In the genomic region with DNA sequence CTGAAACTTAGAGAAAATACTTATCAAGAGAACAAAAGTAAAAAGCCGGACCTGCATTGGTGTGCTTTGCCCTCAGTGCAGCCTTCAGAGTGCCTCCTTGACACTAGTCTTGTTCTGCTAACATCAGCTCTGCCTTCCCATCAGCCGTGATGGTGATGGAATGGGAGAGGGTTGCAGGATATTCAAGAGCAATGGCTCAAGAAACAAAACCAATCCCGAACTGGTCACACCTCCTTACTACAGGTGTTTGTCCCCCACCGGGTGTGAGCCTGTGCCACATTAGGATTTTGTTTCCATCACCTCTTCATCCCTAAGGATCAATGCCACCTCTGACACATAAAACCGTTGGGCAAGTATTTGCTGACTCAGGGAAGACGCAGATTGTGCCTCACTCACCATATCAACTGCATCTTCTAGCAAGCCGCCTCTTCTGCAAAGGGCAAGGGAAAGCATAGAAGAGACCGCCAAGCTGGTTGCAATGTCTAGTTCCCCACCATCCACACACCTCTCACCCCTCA, we compare ENCODE assay signal across 9 mouse cellular contexts. TPM values are rescaled to one million over a fixed set of nuclear protein-coding genes. Genes with fewer than 3 reads are reported as not detected.
DNase-seq lines count a peak whose midpoint lies in the region; ATAC-seq and TF ChIP-seq lines count a peak whose summit lies in the region.
"Had no signal": no experiment of that assay in that cellular context is flagged by ENCODE, and none has a peak within 500 bp of the region (broad histone marks: within the 10 kb centered on the region; RNA-seq: fewer than 3 reads in every experiment).

No protein-coding gene starts in this region.

- H3K79me2 ChIP-seq in CH12.LX (replicated peaks; ENCODE audit: control insufficient read depth, extremely low read depth, insufficient read depth, poor library complexity, severe bottlenecking), result no peaks in the 10 kb centered on the region

- WGBS in forebrain, embryonic 11.5 days, result 48% methylated on average over 8 of the region's 8 CpGs
- WGBS in limb, embryonic 13.5 days, result 48% methylated on average over 8 of the region's 8 CpGs
- WGBS in thymus, adult 2 months, result 72% methylated on average over 8 of the region's 8 CpGs
- WGBS in liver, postnatal 0 days (ENCODE audit: insufficient replicate concordance), result 46% methylated on average over 8 of the region's 8 CpGs

- no peaks in the 10 kb centered on the region for H3K27me3 ChIP-seq in CH12.LX (replicated peaks)
- peaks cover 25% of the 10 kb centered on the region; the same call in 1 of the 2 replicates for H3K27me3 ChIP-seq in forebrain, embryonic 11.5 days (ENCODE audit: control insufficient read depth, insufficient read depth, low read length)
- peaks cover 49% of the 10 kb centered on the region for H3K27me3 ChIP-seq in limb, embryonic 13.5 days
- H3K27me3 ChIP-seq in thymus, adult 2 months (ENCODE audit: control insufficient read depth, insufficient read depth, low read length), result peaks cover 4% of the 10 kb centered on the region; the same call in 1 of the 2 replicates
- peaks cover 25% of the 10 kb centered on the region for H3K27me3 ChIP-seq in liver, postnatal 0 days (ENCODE audit: insufficient read depth, low read length)

- TF ChIP-seq EP300 in CH12.LX (IDR thresholded peaks at IDR 0.05; ENCODE audit: low read length), result no peak
- TF ChIP-seq EP300 in liver, postnatal 0 days (IDR thresholded peaks at IDR 0.05; ENCODE audit: low read depth), result no peak

- H3K4me1 ChIP-seq in CH12.LX (ENCODE audit: control insufficient read depth in 1 of 2, insufficient read depth in 2 of 2), result no peaks in the 10 kb centered on the region
- peaks cover 4% of the 10 kb centered on the region for H3K4me1 ChIP-seq in forebrain, embryonic 11.5 days (replicated peaks; ENCODE audit: control insufficient read depth, insufficient read depth, low read length)
- peaks cover 20% of the 10 kb centered on the region for H3K4me1 ChIP-seq in limb, embryonic 13.5 days
- no peaks in the 10 kb centered on the region for H3K4me1 ChIP-seq in thymus, adult 2 months (replicated peaks; ENCODE audit: control insufficient read depth, insufficient read depth, low read length)
- peaks cover 2% of the 10 kb centered on the region; the same call in 1 of the 2 replicates for H3K4me1 ChIP-seq in liver, postnatal 0 days (ENCODE audit: insufficient read depth)

- no peak overlapping the region for H3K27ac ChIP-seq in gastrocnemius, adult 2 months
- H3K27ac ChIP-seq in CH12.LX (ENCODE audit: insufficient read depth, low read depth), result no peak overlapping the region
- no peak overlapping the region for H3K27ac ChIP-seq in forebrain, embryonic 11.5 days (ENCODE audit: low read depth, low read length)
- H3K27ac ChIP-seq in limb, embryonic 13.5 days, result no peak overlapping the region
- no peak overlapping the region for H3K27ac ChIP-seq in thymus, adult 2 months (ENCODE audit: control insufficient read depth, insufficient read depth, low read length)
- no peak overlapping the region for H3K27ac ChIP-seq in liver, postnatal 0 days (ENCODE audit: low read depth)
- H3K27ac ChIP-seq: macrophage had no signal

- TF ChIP-seq RAD21 in CH12.LX (IDR thresholded peaks at IDR 0.05; ENCODE audit: low read depth, low read length), result no peak

- ATAC-seq in forebrain, embryonic 11.5 days (replicated peaks; ENCODE audit: low FRiP score), result no peak
- ATAC-seq in limb, embryonic 13.5 days (ENCODE audit: low FRiP score, low read depth), result no peak
- ATAC-seq in liver, postnatal 0 days, result no peak

- dilution Hi-C loops in CH12.LX (cut with MboI; ENCODE audit: extremely low pct_ligation_motif_present, extremely low pct_unique_long_range_greater_than_20kb, low sequenced_read_pairs), result no loop called here

- no peaks in the 10 kb centered on the region for H3K9me3 ChIP-seq in CH12.LX (replicated peaks; ENCODE audit: low read length)
- H3K9me3 ChIP-seq in forebrain, embryonic 11.5 days (ENCODE audit: control insufficient read depth, low read length), result no peaks in the 10 kb centered on the region
- no peaks in the 10 kb centered on the region for H3K9me3 ChIP-seq in limb, embryonic 13.5 days
- no peaks in the 10 kb centered on the region for H3K9me3 ChIP-seq in liver, postnatal 0 days (ENCODE audit: low read length)

- H3K4me3 ChIP-seq in gastrocnemius, adult 2 months, result peak overlapping the region; percentile 64
- no peak overlapping the region for H3K4me3 ChIP-seq in CH12.LX (replicated peaks in 1 of 3; ENCODE audit: low read depth in 2 of 3, low read length in 2 of 3, poor library complexity in 1 of 3)
- H3K4me3 ChIP-seq in forebrain, embryonic 11.5 days (ENCODE audit: low read depth, low read length), result peak overlapping the region; percentile 45
- H3K4me3 ChIP-seq in limb, embryonic 13.5 days, result peak overlapping the region; percentile 51
- H3K4me3 ChIP-seq in thymus, adult 2 months (ENCODE audit: control insufficient read depth, insufficient read depth, low read length), result no peak overlapping the region
- H3K4me3 ChIP-seq in liver, postnatal 0 days (ENCODE audit: low read depth, low read length), result no peak overlapping the region

- H3K36me3 ChIP-seq in CH12.LX (replicated peaks in 1 of 2; ENCODE audit: control insufficient read depth in 1 of 2, insufficient read depth in 1 of 2, low read length in 1 of 2), result no peaks in the 10 kb centered on the region
- H3K36me3 ChIP-seq in forebrain, embryonic 11.5 days (ENCODE audit: control insufficient read depth, insufficient read depth, low read length), result no peaks in the 10 kb centered on the region
- no peaks in the 10 kb centered on the region for H3K36me3 ChIP-seq in limb, embryonic 13.5 days
- no peaks in the 10 kb centered on the region for H3K36me3 ChIP-seq in thymus, adult 2 months (ENCODE audit: control insufficient read depth, insufficient read depth, low read length)
- no peaks in the 10 kb centered on the region for H3K36me3 ChIP-seq in liver, postnatal 0 days (replicated peaks; ENCODE audit: insufficient read depth, low read length)

- DNase-seq in gastrocnemius, adult 2 months, result no peak
- no peak for DNase-seq in gastrocnemius, adult 18-20 months (ENCODE audit: low spot score)
- DNase-seq in CH12.LX (ENCODE audit: extremely low read depth), result no peak
- no peak for DNase-seq in forebrain, embryonic 11.5 days (ENCODE audit: low spot score)
- DNase-seq in thymus, adult 2 months, result no peak
- DNase-seq in liver, postnatal 0 days, result no peak
- no peak for DNase-seq in right cerebral cortex, adult 18-20 months

- no peak for TF ChIP-seq CTCF in gastrocnemius, adult 2 months (IDR thresholded peaks at IDR 0.05)
- no peak for TF ChIP-seq CTCF in CH12.LX (conservative IDR thresholded peaks at IDR 0.05 in 1 of 2, IDR thresholded peaks at IDR 0.05 in 1 of 2; ENCODE audit: low read depth in 2 of 2, low read length in 2 of 2)
- no peak for TF ChIP-seq CTCF in thymus, adult 2 months (IDR thresholded peaks at IDR 0.05; ENCODE audit: borderline replicate concordance, control insufficient read depth, extremely low read depth, insufficient read depth, low read length, poor library complexity)
- TF ChIP-seq CTCF in liver, postnatal 0 days (IDR thresholded peaks at IDR 0.05; ENCODE audit: low read depth), result no peak

- H3K4me2 ChIP-seq in CH12.LX (ENCODE audit: insufficient read depth, low read depth, poor library complexity, severe bottlenecking), result no peak overlapping the region
- no peak overlapping the region; the same call in 1 of the 2 replicates for H3K4me2 ChIP-seq in forebrain, embryonic 11.5 days (ENCODE audit: low read depth, low read length, severe bottlenecking)
- peak overlapping the region; percentile 93 for H3K4me2 ChIP-seq in limb, embryonic 13.5 days (replicated peaks)
- H3K4me2 ChIP-seq in liver, postnatal 0 days (ENCODE audit: low read depth, low read length), result no peak overlapping the region

- in situ Hi-C loops in CH12.LX (cut with MboI; ENCODE audit: low pct_ligation_motif_present, low pct_unique_long_range_greater_than_20kb, low sequenced_read_pairs), result no loop called here

- TF ChIP-seq POLR2A in CH12.LX (IDR thresholded peaks at IDR 0.05; ENCODE audit: low read depth, low read length), result no peak
- TF ChIP-seq POLR2A in thymus, adult 2 months (IDR thresholded peaks at IDR 0.05; ENCODE audit: control insufficient read depth, extremely low read depth, insufficient read depth, low read length, poor library complexity), result no peak

- intact Hi-C loops in gastrocnemius, adult 2 months (cut with DNase I), result no loop called here

- no peak overlapping the region for H3K9ac ChIP-seq in CH12.LX (ENCODE audit: insufficient read depth, low read depth)
- H3K9ac ChIP-seq in forebrain, embryonic 11.5 days (ENCODE audit: low read length), result no peak overlapping the region
- H3K9ac ChIP-seq in limb, embryonic 13.5 days, result 0 out of 2 replicates have a peak overlapping the region, but pooled peaks have one; percentile 66
- no peak overlapping the region for H3K9ac ChIP-seq in liver, postnatal 0 days (replicated peaks)

TF ChIP-seq in CH12.LX, 34 proteins besides CTCF, POLR2A, EP300 and RAD21:
- no peak for TF ChIP-seq CHD1 (IDR thresholded peaks at IDR 0.05; ENCODE audit: low read depth, low read length)
- TF ChIP-seq MAFK (IDR thresholded peaks at IDR 0.05; ENCODE audit: insufficient replicate concordance, low read length), result peak; percentile 57; the same call in 1 of the 2 replicates

RNA-seq across cellular contexts. Expression of gene Sv2b, which starts 1.4 kb away (rescaled TPM):
- under 1 TPM; 0.43 to 0.45 TPM for total RNA-seq in gastrocnemius, adult 2 months (2021)
- total RNA-seq in gastrocnemius, adult 18-20 months (2021), result under 1 TPM; 0.38 to 0.91 TPM
- total RNA-seq in CH12.LX (2012; rRNA removed) (not detected in 2 replicates), CH12.LX (2014; rRNA removed) (not detected in 2 replicates)
- polyA plus RNA-seq in CH12.LX (2012; ENCODE audit: insufficient read length, low read depth), result 0.04 TPM in 1 of 2 replicates, not detected in the other
- polyA plus RNA-seq in forebrain, embryonic 11.5 days (2014; fragmentation: Nextera tagmentation; extraction: Ambion mirVana), result 2.5 TPM in 2 replicates
- polyA plus RNA-seq in limb, embryonic 13.5 days (2015; fragmentation: Nextera tagmentation; extraction: Ambion mirVana), result 1.5 and 2.6 TPM in 2 replicates
- polyA plus RNA-seq in thymus, adult 2 months (2012; rRNA removed), result 0.77 and 0.94 TPM in 2 replicates
- polyA plus RNA-seq in liver, postnatal 0 days (2015; fragmentation: Nextera tagmentation; extraction: Ambion mirVana), result not detected in 2 replicates
- polyA plus RNA-seq: macrophage had no signal

Comparison
In these comparisons a context has a peak if more than half of its experiments do, and no peak if none do; other contexts are left out.
1. H3K4me3 ChIP-seq: peak in gastrocnemius, adult 2 months (single experiment), forebrain, embryonic 11.5 days (single experiment) and limb, embryonic 13.5 days (single experiment); none in CH12.LX (0 of 3), thymus, adult 2 months (single experiment) and liver, postnatal 0 days (single experiment).